Mouse (Mus musculus): ENCODE data around the gene Zdhhc4.

The Zdhhc4 gene

GRCm38 (mm10) chr5:143334418-143335088 is 5.5 kb upstream of the Zdhhc4 start:
- in situ Hi-C loops (cut with MboI, MseI) = loop anchor here in 1 of 2 experiments (5.0 kb wide), 1 partner anchor 83 kb away; no protein-coding TSS in a partner anchor

GRCm38 (mm10) chr5:143333872-143334271 is 4.8 kb upstream of the Zdhhc4 start:
- in situ Hi-C loops (cut with MboI, MseI) = loop anchor here in 1 of 2 experiments (5.0 kb wide), 1 partner anchor 83 kb away; no protein-coding TSS in a partner anchor

GRCm38 (mm10) chr5:143317288-143317610 is 11.8 kb downstream of the Zdhhc4 start:
- in situ Hi-C loops (cut with MboI, MseI) = no loop called here

GRCm38 (mm10) chr5:143316605-143317287 is 12.3 kb downstream of the Zdhhc4 start:
- in situ Hi-C loops (cut with MboI, MseI) = no loop called here

- in situ Hi-C loops (cut with MboI, MseI) = no loop called here
Measured at GRCm38 (mm10) chr5:143315514-143315888, 13.6 kb downstream of the Zdhhc4 start.

- in situ Hi-C loops (cut with MboI, MseI) = no loop called here
Measured at GRCm38 (mm10) chr5:143314730-143315513, 14.1 kb downstream of the Zdhhc4 start, which contains the start of gene E130309D02Rik. TSS of gene E130309D02Rik (minus strand) at chr5:143315360.

- in situ Hi-C loops (cut with MboI, MseI) = no loop called here
Measured at GRCm38 (mm10) chr5:143314183-143314729, 14.8 kb downstream of the Zdhhc4 start.

GRCm38 (mm10) chr5:143311886-143312285 is 17.2 kb downstream of the Zdhhc4 start:
- in situ Hi-C loops (cut with MboI, MseI) = no loop called here

- in situ Hi-C loops (cut with MboI, MseI) = no loop called here
Measured at GRCm38 (mm10) chr5:143309916-143310315, 19.1 kb downstream of the Zdhhc4 start.

- in situ Hi-C loops (cut with MboI, MseI) = no loop called here
Measured at GRCm38 (mm10) chr5:143308825-143309224, 20.2 kb downstream of the Zdhhc4 start.

- in situ Hi-C loops (cut with MboI, MseI) = no loop called here
Measured at GRCm38 (mm10) chr5:143304251-143304650, 24.8 kb downstream of the Zdhhc4 start.

- in situ Hi-C loops (cut with MboI, MseI) = no loop called here
Measured at GRCm38 (mm10) chr5:143301296-143301695, 27.8 kb downstream of the Zdhhc4 start.

GRCm38 (mm10) chr5:143299686-143300085 is 29.4 kb downstream of the Zdhhc4 start:
- in situ Hi-C loops (cut with MboI, MseI) = loop anchor here in 1 of 2 experiments (5.0 kb wide), 1 partner anchor 117 kb away; the partner anchor contains the start of genes Rbak and Spdye4b

GRCm38 (mm10) chr5:143298391-143298790 is 30.7 kb downstream of the Zdhhc4 start:
- in situ Hi-C loops (cut with MboI, MseI) = loop anchor here in 1 of 2 experiments (5.0 kb wide), 1 partner anchor 116 kb away; the partner anchor contains the start of genes Rbak and Spdye4b

GRCm38 (mm10) chr5:143297986-143298385 is 31.1 kb downstream of the Zdhhc4 start:
- in situ Hi-C loops (cut with MboI, MseI) = loop anchor here in 1 of 2 experiments (5.0 kb wide), 1 partner anchor 116 kb away; the partner anchor contains the start of genes Rbak and Spdye4b

GRCm38 (mm10) chr5:143295330-143295729 is 33.7 kb downstream of the Zdhhc4 start:
- in situ Hi-C loops (cut with MboI, MseI) = loop anchor here in 1 of 2 experiments (5.0 kb wide), 1 partner anchor 113 kb away; the partner anchor contains the start of genes Rbak and Spdye4b

GRCm38 (mm10) chr5:143294862-143295261 is 34.2 kb downstream of the Zdhhc4 start:
- in situ Hi-C loops (cut with MboI, MseI) = loop anchor here in 1 of 2 experiments (5.0 kb wide), 1 partner anchor 113 kb away; the partner anchor contains the start of genes Rbak and Spdye4b

- in situ Hi-C loops (cut with MboI, MseI) = no loop called here
Measured at GRCm38 (mm10) chr5:143293404-143293803, 35.7 kb downstream of the Zdhhc4 start, which contains the start of gene Zfp853. TSS of gene Zfp853 (minus strand) at chr5:143293623.

- in situ Hi-C loops (cut with MboI, MseI) = no loop called here
Measured at GRCm38 (mm10) chr5:143292879-143293278, 36.2 kb downstream of the Zdhhc4 start.

GRCm38 (mm10) chr5:143289299-143289698 is 39.8 kb downstream of the Zdhhc4 start:
- in situ Hi-C loops (cut with MboI, MseI) = loop anchor here in 1 of 2 experiments (10.0 kb wide), 1 partner anchor 344 kb away; no protein-coding TSS in a partner anchor

- in situ Hi-C loops (cut with MboI, MseI) = loop anchor here in 1 of 2 experiments (10.0 kb wide), 1 partner anchor 344 kb away; no protein-coding TSS in a partner anchor
Measured at GRCm38 (mm10) chr5:143288378-143288911, 40.6 kb downstream of the Zdhhc4 start.

All from T-helper 17 cell (primary cell).